Mouse (Mus musculus) stomach, postnatal 0 days (tissue): ENCODE results near the gene 0610009B22Rik.

Experiments used
- CTCF ChIP-seq: IDR thresholded peaks from 2 replicates; pipeline ENCODE4 v1.5.1; 2016; ENCODE audit warnings: antibody characterized with exemption, low read depth, mild to moderate bottlenecking, moderate library complexity
- EP300 ChIP-seq: optimal IDR thresholded peaks from 2 replicates; pipeline ENCODE3; 2016; ENCODE audit warnings: antibody characterized with exemption

DNA sequence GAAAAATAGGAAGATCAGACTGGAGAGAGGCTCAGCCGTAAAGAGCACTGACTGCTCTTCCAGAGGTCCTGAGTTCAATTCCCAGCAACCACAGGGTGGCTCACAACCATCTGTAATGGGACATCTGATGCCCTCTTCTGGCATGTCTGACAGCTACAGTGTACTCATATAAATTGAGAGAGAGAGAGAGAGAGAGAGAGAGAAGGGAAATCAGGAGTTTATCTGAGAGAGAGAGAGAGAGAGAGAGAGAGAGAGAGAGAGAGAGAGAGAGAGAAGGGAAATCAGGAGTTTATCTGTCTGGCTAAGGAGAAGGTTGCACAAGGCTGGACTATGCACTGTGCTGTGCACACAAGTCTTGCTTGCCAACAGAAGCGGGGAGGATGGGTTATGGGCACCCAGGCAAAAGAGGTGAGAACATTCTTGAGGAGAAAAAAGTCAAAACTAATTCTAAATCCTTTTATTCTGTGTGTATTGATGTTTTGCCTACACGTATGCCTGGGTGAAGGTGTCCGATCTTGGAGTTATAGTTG lies 35.7 kb downstream of the 0610009B22Rik start:
- TF ChIP-seq CTCF (peak; percentile 13; the same call in 1 of the 2 replicates), EP300 (no peak)
